Mouse (Mus musculus) mature B cell (primary cell): ENCODE data around the gene Gpr62.
"Not testable (repeated sequence)": the region's sequence is repeated elsewhere in the genome, so short reads cannot be mapped to it uniquely, and the experiment has no call there.

Source experiments
- in situ Hi-C: fragments of 300-500 bp; cut with MboI; formaldehyde crosslinking; loops from 2 replicates; pipeline ENCODE4 v1.14.3; 2019

The Gpr62 gene

DNA sequence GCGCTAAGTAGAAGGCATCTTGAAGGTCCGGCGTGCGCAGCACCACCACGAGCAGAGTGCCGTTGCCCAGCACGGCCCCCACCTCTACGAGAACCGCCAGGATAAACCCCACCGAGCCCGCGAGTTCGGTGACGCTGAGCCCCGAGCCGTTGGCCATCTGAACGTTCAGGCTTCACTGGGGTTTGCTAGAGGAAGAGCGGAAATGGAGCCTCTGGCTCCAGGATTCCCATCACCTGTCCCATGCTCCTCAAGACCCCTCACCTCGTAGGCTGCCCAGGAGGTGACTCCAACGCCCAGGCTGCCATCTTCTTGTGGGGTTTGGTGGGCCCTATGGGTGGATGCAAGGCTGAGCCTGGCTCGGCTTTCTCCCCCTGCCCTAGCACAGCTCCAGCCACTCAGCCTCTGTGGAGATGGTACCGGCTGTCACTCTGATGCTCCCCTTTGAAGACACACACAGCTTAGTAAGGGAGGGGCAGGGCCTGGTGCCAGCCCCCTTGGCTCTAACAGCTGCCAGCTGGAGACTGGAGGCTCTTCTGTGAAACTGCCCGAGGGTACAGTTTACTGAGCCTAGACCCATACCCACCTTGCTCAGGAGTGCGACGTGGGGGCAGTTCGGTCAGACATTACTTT lies at the start of gene Gpr62:
Gene Gpr62 (minus strand): TSS at position 368 of the 630 bp plus-strand sequence.
- in situ Hi-C loops = no loop called here

- in situ Hi-C loops = no loop called here
These were observed 48.5 kb upstream of the Gpr62 start, which contains the start of gene Iqcf5 for GRCm38 (mm10) chr9:106514273-106514672. Gene Iqcf5 (plus strand): TSS chr9:106514573.

- in situ Hi-C loops = no loop called here
These were observed 47.8 kb upstream of the Gpr62 start for GRCm38 (mm10) chr9:106513566-106513965.

DNA sequence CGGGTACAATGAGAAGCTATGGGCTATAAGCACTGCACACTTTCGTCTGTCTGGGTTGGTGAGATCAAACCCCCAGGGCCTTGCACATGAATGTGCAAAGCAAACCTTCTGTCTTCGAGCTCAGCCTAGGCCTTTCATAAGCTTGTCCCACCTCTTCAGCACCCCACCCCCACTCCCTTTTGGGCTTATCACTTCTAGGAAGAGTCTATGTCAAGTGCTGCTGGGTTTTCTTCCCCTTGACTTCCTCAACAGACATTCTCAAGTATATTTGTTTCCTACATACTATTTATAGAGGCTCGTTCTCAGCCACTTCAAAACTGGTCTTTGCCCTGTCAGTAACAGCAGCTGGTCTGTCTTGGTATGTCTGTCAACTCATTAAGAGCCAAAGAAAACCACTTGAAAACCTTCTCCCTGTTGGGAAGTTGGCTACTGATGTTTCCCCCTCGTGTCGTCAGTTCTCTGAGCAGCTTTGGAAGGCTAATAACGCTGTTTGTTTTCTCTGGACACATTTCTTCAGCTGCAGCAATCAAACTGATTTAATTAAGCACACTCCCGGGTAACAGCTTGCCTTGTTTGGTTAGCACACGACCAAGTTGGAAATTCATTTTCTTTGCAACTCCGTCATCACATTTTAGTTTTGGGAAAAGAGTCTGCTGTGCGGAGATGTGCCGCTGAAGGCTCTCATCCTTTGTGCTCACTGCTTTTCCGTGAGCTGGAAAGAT lies 47.2 kb upstream of the Gpr62 start:
- in situ Hi-C loops = no loop called here

GRCm38 (mm10) chr9:106509356-106509755 lies 43.6 kb upstream of the Gpr62 start:
- in situ Hi-C loops = no loop called here

GRCm38 (mm10) chr9:106504246-106504645 lies 38.5 kb upstream of the Gpr62 start:
- in situ Hi-C loops = no loop called here

DNA sequence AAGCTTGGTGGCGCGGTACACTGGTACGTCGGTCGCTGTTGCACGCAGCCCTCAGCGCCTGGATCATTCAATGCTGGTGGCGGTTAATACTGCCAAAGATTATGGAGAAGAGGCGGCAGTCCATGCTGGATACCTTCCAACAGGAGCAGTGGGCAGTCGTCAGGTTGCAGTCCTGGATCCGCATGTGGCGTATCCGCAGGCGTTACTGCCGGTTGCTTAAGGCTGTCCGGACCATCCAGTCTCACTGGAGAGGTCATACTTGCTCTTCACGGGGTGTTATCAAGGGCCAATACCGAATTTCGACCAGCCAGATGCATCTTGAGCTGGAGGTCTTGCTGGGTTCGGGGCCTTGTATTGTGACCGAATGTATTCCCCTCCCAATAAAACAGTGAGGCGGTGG lies 36.1 kb upstream of the Gpr62 start:
- in situ Hi-C loops = no loop called here

- in situ Hi-C loops = no loop called here
These were observed 33.9 kb upstream of the Gpr62 start, which contains the start of gene Iqcf1 for GRCm38 (mm10) chr9:106499667-106500066. Gene Iqcf1 (plus strand): TSS chr9:106499967.

DNA sequence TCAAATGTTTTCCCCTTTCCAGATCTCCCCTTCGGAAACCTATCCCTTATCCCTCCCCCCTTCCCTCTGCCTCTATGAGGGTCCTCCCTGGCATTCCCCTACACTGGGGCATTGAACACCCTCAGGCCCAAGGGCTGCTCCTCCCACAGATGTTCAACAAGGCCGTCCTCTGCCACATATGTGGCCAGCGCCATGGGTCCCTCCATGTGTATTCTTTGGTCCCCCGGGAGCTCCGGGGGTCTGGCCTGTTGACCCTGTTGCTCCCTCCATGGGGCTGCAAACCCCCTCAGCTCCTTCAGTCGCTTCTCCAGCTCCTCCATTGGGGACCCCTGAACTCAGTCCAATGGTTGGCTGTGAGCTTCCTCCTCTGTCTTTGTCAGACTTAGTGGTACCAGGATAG lies 21.9 kb upstream of the Gpr62 start:
- in situ Hi-C loops = not testable (repeated sequence)

DNA sequence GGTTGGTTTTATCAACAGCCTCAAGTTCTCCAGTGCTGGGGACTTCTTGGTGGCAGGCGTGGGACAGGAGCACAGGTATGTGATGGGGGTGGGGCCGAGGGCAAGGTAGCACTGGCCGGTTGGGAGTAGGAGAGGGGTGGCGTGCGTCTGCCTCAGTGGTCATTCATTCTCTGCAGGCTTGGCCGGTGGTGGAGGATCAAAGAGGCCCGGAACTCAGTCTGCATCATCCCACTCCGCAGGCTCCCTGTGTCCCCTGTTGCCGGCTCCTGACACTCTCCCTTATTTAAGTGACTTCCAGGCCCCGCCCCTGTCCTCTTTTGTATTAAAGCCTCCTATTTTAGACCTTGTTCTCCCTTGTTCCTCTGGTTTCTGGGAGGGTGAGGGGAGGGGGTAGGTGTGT lies 19.3 kb upstream of the Gpr62 start:
- in situ Hi-C loops = no loop called here

- in situ Hi-C loops = no loop called here
These were observed 17.9 kb upstream of the Gpr62 start for GRCm38 (mm10) chr9:106483606-106484005.

DNA sequence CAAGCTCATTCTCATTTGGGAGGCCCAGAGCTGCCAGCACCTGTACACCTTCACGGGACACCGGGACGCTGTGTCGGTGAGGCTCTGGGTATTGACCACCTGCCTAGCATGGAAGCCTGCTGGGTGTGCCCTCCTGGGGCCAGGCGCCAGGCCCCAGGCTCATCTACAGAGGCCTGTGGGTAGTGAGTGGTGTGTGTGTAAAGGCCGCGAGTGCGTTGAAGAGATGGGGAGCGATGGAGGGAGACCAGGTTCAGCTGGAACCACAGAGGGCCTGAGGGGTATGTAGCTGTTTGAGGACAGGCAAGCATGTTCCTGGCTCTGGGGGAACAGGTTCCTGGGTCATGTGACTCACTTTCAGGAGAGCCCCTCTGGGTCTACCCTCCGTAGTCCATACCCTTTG lies 17.4 kb upstream of the Gpr62 start:
- in situ Hi-C loops = no loop called here

DNA sequence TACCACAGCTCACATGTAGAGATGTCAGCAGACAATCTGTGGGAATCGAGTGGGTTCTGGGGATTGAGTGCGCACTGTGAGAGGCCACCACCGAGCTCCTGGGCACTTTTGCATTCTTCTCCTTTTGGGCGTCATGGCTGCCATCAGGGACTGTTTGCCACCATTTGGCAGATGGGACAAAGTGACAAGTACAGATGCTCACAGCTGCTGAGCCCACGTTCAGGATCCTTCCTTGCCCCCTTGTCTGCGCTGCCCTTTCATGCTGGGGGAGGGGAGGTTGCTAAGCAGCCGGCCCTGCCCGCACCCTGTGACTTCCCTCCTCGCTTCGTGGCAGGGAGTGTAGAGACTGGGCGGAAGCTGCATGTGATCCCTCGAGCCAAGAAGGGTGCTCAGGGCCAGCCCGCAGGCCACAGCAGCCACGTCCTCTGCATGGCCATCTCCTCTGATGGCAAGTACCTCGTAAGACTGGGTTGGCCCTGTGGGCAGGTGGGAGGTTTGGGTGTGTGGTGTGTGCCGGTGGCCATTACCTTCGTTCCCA lies 16.9 kb upstream of the Gpr62 start:
- in situ Hi-C loops = no loop called here

DNA sequence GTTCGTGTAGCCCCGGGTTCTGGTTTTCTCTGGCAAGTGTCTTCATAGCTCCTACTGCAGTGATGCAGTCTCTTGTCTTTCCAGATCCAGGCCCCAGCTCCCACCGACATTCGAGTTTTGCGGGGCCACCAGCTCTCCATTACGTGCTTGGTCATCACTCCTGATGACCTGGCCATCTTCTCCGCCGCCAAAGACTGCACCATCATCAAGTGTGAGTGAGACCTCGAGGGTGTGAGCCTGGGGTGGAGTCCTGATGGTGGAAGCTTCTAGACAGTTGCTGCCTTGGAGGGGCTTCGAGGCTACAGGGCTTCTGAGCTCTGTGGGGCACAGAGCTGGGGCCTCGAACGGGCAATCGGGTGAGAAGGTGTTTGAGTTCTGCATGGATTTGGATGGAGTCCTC lies 15.9 kb upstream of the Gpr62 start:
- in situ Hi-C loops = no loop called here

- in situ Hi-C loops = no loop called here
These were observed 15.3 kb upstream of the Gpr62 start for GRCm38 (mm10) chr9:106481075-106481474.

- in situ Hi-C loops = no loop called here
These were observed 14.8 kb upstream of the Gpr62 start for GRCm38 (mm10) chr9:106480541-106480940.

- in situ Hi-C loops = no loop called here
These were observed 12.4 kb upstream of the Gpr62 start for GRCm38 (mm10) chr9:106478101-106478500.

DNA sequence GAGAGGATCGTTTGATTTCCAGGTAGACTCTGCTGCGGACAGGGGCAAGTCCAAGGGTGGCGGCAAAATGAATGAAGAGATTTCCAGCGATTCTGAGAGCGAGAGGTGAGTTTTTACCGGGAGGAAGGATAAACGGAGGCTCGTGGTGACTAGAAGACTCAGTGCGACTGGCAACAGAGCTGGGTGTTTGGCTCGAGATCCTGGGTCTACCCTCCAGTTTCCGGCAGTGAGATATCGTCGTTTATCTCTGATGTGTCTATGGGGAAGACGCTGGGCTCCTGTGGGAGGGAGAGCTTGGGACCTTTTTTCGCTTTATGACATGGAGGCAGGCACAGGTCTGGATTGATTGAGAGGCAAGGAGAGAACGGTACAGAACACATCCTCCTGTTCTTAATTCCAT lies 11.9 kb upstream of the Gpr62 start:
- in situ Hi-C loops = no loop called here

GRCm38 (mm10) chr9:106476924-106477484 lies 11.3 kb upstream of the Gpr62 start, which contains the start of gene Parp3:
Gene Parp3 (minus strand): TSS chr9:106476949.
- in situ Hi-C loops = no loop called here

- in situ Hi-C loops = no loop called here
These were observed 10.5 kb upstream of the Gpr62 start for GRCm38 (mm10) chr9:106476002-106476923.

DNA sequence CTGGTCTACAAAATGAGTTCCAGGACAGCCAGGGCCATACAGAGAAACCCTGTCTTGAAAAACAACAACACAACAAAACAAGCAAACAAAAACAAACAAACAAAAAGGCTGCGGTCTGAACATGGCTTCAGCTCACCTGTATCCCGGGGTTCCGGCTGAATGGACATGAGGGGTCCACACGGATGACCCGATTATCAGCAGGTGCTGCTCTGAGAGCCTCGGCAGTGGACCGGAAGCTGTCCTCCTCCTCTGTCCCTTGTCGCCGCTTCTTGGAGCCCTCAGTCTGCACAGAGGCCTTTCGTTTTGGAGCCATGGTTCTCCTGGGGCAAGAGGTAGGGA lies 9.9 kb upstream of the Gpr62 start, which contains the start of gene Rrp9:
Gene Rrp9 (plus strand): TSS at position 301 of the 339 bp plus-strand sequence.
- in situ Hi-C loops = no loop called here

GRCm38 (mm10) chr9:106475046-106475445 lies 9.3 kb upstream of the Gpr62 start:
- in situ Hi-C loops = no loop called here
